Mouse (Mus musculus) bone marrow, adult 2 months (tissue): Measurements from ENCODE around the gene Tat. TPM values are rescaled to one million over a fixed set of nuclear protein-coding genes. Genes with fewer than 3 reads are reported as not detected.
A peak's percentile ranks its signal among the peaks of the same experiment; 100 is the strongest.
"Not testable (repeated sequence)": the region's sequence is repeated elsewhere in the genome, so short reads cannot be mapped to it uniquely, and the experiment has no call there.

ENCODE experiments used
- H3K27ac ChIP-seq: fragments of 200-500 bp; 2 replicates; pipeline ENCODE4 v1.5.1; 2012; ENCODE audit warnings: low read depth, mild to moderate bottlenecking, control low read depth, inconsistent platforms, low read length; ENCODE audit not compliant: control insufficient read depth, poor library complexity, insufficient read depth
- H3K4me1 ChIP-seq: fragments of 200-500 bp; 2 replicates; pipeline ENCODE4 v1.6.1; 2011; ENCODE audit warnings: low read length; ENCODE audit not compliant: control insufficient read depth, insufficient read depth
- H3K4me3 ChIP-seq: fragments of 200-500 bp; replicated peaks from 2 replicates; pipeline ENCODE3; 2011; ENCODE audit warnings: mild to moderate bottlenecking, low read depth, low read length, control low read depth; ENCODE audit not compliant: control insufficient read depth
- CTCF ChIP-seq: fragments of 200-500 bp; IDR thresholded peaks from 2 replicates; pipeline ENCODE4 v1.5.1; 2011; ENCODE audit warnings: low read length, control low read depth; ENCODE audit not compliant: control insufficient read depth, insufficient read depth
- POLR2A ChIP-seq: fragments of 200-500 bp; IDR thresholded peaks from 2 replicates; pipeline ENCODE4 v1.6.1; 2011; ENCODE audit warnings: low read depth, mild to moderate bottlenecking, control low read depth, low read length, borderline replicate concordance; ENCODE audit not compliant: control insufficient read depth
- WGBS: fragments of 180-500 bp; shearing (Covaris S2); methylation state at CpG from one replicate; pipeline ENCODE4 v1.1.7; 2018; 5-methylcytosine and 5-hydroxymethylcytosine counted together
- polyA plus RNA-seq: library from polyadenylated mRNA; stranded (reverse); fragments of >200 nt; gene quantifications from 2 replicates; pipeline ENCODE4 v1.2.4, GENCODE M21; 2011; ENCODE audit warnings: low replicate concordance; ENCODE audit not compliant: missing spikeins, insufficient read depth, insufficient read length

The Tat gene
- polyA plus RNA-seq, 1 experiment = 9.6 TPM

GRCm38 (mm10) chr8:110006312-110007023 is 16.2 kb downstream of the Tat start:
- Histone ChIP-seq H3K4me1 (no peaks in the 10 kb centered on the region), H3K27ac (no peak overlapping the region), H3K4me3 (no peak overlapping the region)
- 78% methylated on average over 17 of the region's 17 CpGs for WGBS
- TF ChIP-seq CTCF (no peak), POLR2A (no peak)

- no peaks in the 10 kb centered on the region for H3K4me1 ChIP-seq
- WGBS = 64% methylated on average over 26 of the region's 26 CpGs
- H3K27ac ChIP-seq = no peak overlapping the region
- H3K4me3 ChIP-seq = no peak overlapping the region
- TF ChIP-seq POLR2A = no peak
- no peak for TF ChIP-seq CTCF
Observed at GRCm38 (mm10) chr8:110008228-110008994, 18.2 kb downstream of the Tat start.

- WGBS = 19% methylated on average over 8 of the region's 8 CpGs
- H3K4me1 ChIP-seq = no peaks in the 10 kb centered on the region
- no peak overlapping the region for H3K4me3 ChIP-seq
- TF ChIP-seq CTCF = no peak
- TF ChIP-seq POLR2A = no peak
- H3K27ac ChIP-seq = no peak overlapping the region
Observed at GRCm38 (mm10) chr8:110008995-110009446, 18.8 kb downstream of the Tat start.

GRCm38 (mm10) chr8:110010868-110011267 is 20.6 kb downstream of the Tat start:
- Histone ChIP-seq H3K4me1 (no peaks in the 10 kb centered on the region), H3K4me3 (no peak overlapping the region), H3K27ac (no peak overlapping the region)
- TF ChIP-seq POLR2A (no peak), CTCF (peak; percentile 57)
- WGBS = 38% methylated on average over 5 of the region's 5 CpGs

GRCm38 (mm10) chr8:110022081-110022480 is 31.8 kb downstream of the Tat start:
- Histone ChIP-seq H3K4me1 (no peaks in the 10 kb centered on the region; the same call in 1 of the 2 replicates), H3K27ac (no peak overlapping the region), H3K4me3 (no peak overlapping the region)
- TF ChIP-seq POLR2A = no peak
- TF ChIP-seq CTCF = no peak
- WGBS = 60% methylated on average over 6 of the region's 6 CpGs

GRCm38 (mm10) chr8:110022768-110023344 is 32.6 kb downstream of the Tat start:
- TF ChIP-seq POLR2A (no peak), CTCF (no peak)
- no peaks in the 10 kb centered on the region; the same call in 1 of the 2 replicates for H3K4me1 ChIP-seq
- H3K4me3 ChIP-seq = no peak overlapping the region
- WGBS = 79% methylated on average over 10 of the region's 10 CpGs
- H3K27ac ChIP-seq = no peak overlapping the region

- H3K4me3 ChIP-seq, H3K27ac ChIP-seq, H3K4me1 ChIP-seq: not testable (repeated sequence)
- WGBS = 52% methylated on average over 8 of the region's 8 CpGs
Observed at GRCm38 (mm10) chr8:110033771-110034170, 43.5 kb downstream of the Tat start.

- WGBS = 83% methylated on average over 4 of the region's 4 CpGs
- Histone ChIP-seq H3K27ac (no peak overlapping the region), H3K4me3 (no peak overlapping the region), H3K4me1 (no peaks in the 10 kb centered on the region)
- TF ChIP-seq CTCF (no peak), POLR2A (no peak)
Observed at GRCm38 (mm10) chr8:110034331-110034730, 44.1 kb downstream of the Tat start.
